ENCODE assay signal across 9 mouse cellular contexts in genomic region chr13:51103111-51103725, GRCm38 (mm10). TPM values are rescaled to one million over a fixed set of nuclear protein-coding genes. Genes with fewer than 3 reads are reported as not detected.
DNase-seq lines count a peak whose midpoint lies in the region; ATAC-seq and TF ChIP-seq lines count a peak whose summit lies in the region.
"Had no signal": no experiment of that assay in that cellular context is flagged by ENCODE, and none has a peak within 500 bp of the region (broad histone marks: within the 10 kb centered on the region; RNA-seq: fewer than 3 reads in every experiment).

No protein-coding gene starts in this region.

- TF ChIP-seq POLR2A in testis, adult 2 months (IDR thresholded peaks at IDR 0.05; ENCODE audit: control insufficient read depth, low read depth, low read length) = no peak

- no peak for TF ChIP-seq CTCF in testis, adult 2 months (IDR thresholded peaks at IDR 0.05; ENCODE audit: control insufficient read depth, insufficient read depth, insufficient replicate concordance, low read depth, low read length)

- H3K4me3 ChIP-seq in forebrain, embryonic 14.5 days (ENCODE audit: low read depth, low read length) = no peak overlapping the region
- no peak overlapping the region for H3K4me3 ChIP-seq in forebrain, embryonic 15.5 days
- no peak overlapping the region for H3K4me3 ChIP-seq in testis, adult 2 months (ENCODE audit: control insufficient read depth, low read depth, low read length)

- DNase-seq in forebrain, embryonic 14.5 days (ENCODE audit: low spot score) = no peak
- no peak for DNase-seq in testis, postnatal 10 days (ENCODE audit: low spot score)
- DNase-seq in kidney, postnatal 10 days = peak; percentile 53
- no peak for DNase-seq in right cerebral cortex, adult 2 months (ENCODE audit: low spot score in 2 of 2)
- no peak for DNase-seq in left cerebral cortex, adult 11 months (ENCODE audit: low spot score)
- no peak for DNase-seq in thymus, postnatal 14 days
- DNase-seq: liver, embryonic 13.5 days had no signal

- H3K9me3 ChIP-seq in forebrain, embryonic 14.5 days (replicated peaks; ENCODE audit: control insufficient read depth, low read length) = peaks cover 12% of the 10 kb centered on the region; the same call in 1 of the 2 replicates
- H3K9me3 ChIP-seq in forebrain, embryonic 15.5 days = no peaks in the 10 kb centered on the region
- H3K9me3 ChIP-seq: liver, embryonic 13.5 days had no signal

- no peak for ATAC-seq in forebrain, embryonic 14.5 days
- ATAC-seq in forebrain, embryonic 15.5 days (replicated peaks) = no peak

- H3K9ac ChIP-seq in forebrain, embryonic 14.5 days (ENCODE audit: low read length) = no peak overlapping the region
- H3K9ac ChIP-seq in forebrain, embryonic 15.5 days (replicated peaks) = no peak overlapping the region
- H3K9ac ChIP-seq: liver, embryonic 13.5 days had no signal

- WGBS in forebrain, embryonic 14.5 days = 91% methylated on average over 9 of the region's 9 CpGs
- WGBS in forebrain, embryonic 15.5 days = 92% methylated on average over 9 of the region's 9 CpGs

- H3K4me1 ChIP-seq in forebrain, embryonic 14.5 days (ENCODE audit: control insufficient read depth, insufficient read depth, low read length) = no peaks in the 10 kb centered on the region
- peaks cover 27% of the 10 kb centered on the region for H3K4me1 ChIP-seq in forebrain, embryonic 15.5 days
- H3K4me1 ChIP-seq in testis, adult 2 months (ENCODE audit: control insufficient read depth, insufficient read depth, low read length) = peaks cover 6% of the 10 kb centered on the region

- peaks cover 3% of the 10 kb centered on the region; the same call in 1 of the 2 replicates for H3K36me3 ChIP-seq in forebrain, embryonic 14.5 days (ENCODE audit: control insufficient read depth, insufficient read depth, low read length)
- peaks cover 5% of the 10 kb centered on the region for H3K36me3 ChIP-seq in forebrain, embryonic 15.5 days
- no peaks in the 10 kb centered on the region for H3K36me3 ChIP-seq in testis, adult 2 months (ENCODE audit: control insufficient read depth, insufficient read depth, low read length)

- H3K4me2 ChIP-seq in forebrain, embryonic 14.5 days (ENCODE audit: low read length) = peak overlapping the region; percentile 57; the same call in 1 of the 2 replicates
- no peak overlapping the region for H3K4me2 ChIP-seq in forebrain, embryonic 15.5 days (replicated peaks)

- H3K27me3 ChIP-seq in forebrain, embryonic 14.5 days (replicated peaks; ENCODE audit: control insufficient read depth, insufficient read depth, low read length) = no peaks in the 10 kb centered on the region
- no peaks in the 10 kb centered on the region for H3K27me3 ChIP-seq in forebrain, embryonic 15.5 days
- H3K27me3 ChIP-seq in testis, adult 2 months (ENCODE audit: control insufficient read depth, insufficient read depth, low read length) = no peaks in the 10 kb centered on the region

- H3K27ac ChIP-seq in forebrain, embryonic 14.5 days (ENCODE audit: low read depth, low read length) = no peak overlapping the region
- H3K27ac ChIP-seq in forebrain, embryonic 15.5 days (replicated peaks) = no peak overlapping the region; the same call in 1 of the 2 replicates
- H3K27ac ChIP-seq in testis, adult 2 months (ENCODE audit: control insufficient read depth, insufficient read depth, low read depth, low read length) = peak overlapping the region; percentile 36
- H3K27ac ChIP-seq: liver, embryonic 13.5 days had no signal

RNA-seq across cellular contexts. Expression of gene Spin1, which starts 2.5 kb away (rescaled TPM):
- polyA plus RNA-seq in forebrain, embryonic 14.5 days (2014; fragmentation: Nextera tagmentation; extraction: Ambion mirVana) = 161 and 175 TPM in 2 replicates
- 168 and 177 TPM in 2 replicates for polyA plus RNA-seq in forebrain, embryonic 15.5 days (2015; fragmentation: Nextera tagmentation; extraction: Ambion mirVana)
- polyA plus RNA-seq in testis, adult 2 months (2012; rRNA removed) = 7.8 and 12.1 TPM in 2 replicates

Comparison
In these comparisons a context has a peak if more than half of its experiments do, and no peak if none do; other contexts are left out.
1. RNA of gene Spin1, which starts 2.5 kb away (polyA plus RNA-seq): 168 to 177 TPM in forebrain, embryonic 15.5 days and 161 to 175 TPM in forebrain, embryonic 14.5 days; 7.8 to 12.1 TPM in testis, adult 2 months; every median in the first group is over 10 times any median in the second.